Mouse (Mus musculus) bone marrow macrophage, adult 2 months (primary cell): ENCODE data around the gene Pacsin2.

Source experiments
- CTCF ChIP-seq: IDR thresholded peaks from 2 replicates; pipeline ENCODE4 v1.5.1; 2012; ENCODE audit warnings: low read depth, mild to moderate bottlenecking, low read length, moderate library complexity
- POLR2A ChIP-seq: IDR thresholded peaks from 2 replicates; pipeline ENCODE4 v1.6.1; 2012; ENCODE audit warnings: mild to moderate bottlenecking, low read depth, low read length, borderline replicate concordance

GRCm38 (mm10) chr15:83442495-83443037, 21.8 kb downstream of the Pacsin2 start:
- TF ChIP-seq POLR2A (no peak), CTCF (no peak)
